In genomic region chr11:57962382-57963285, GRCm38 (mm10) we compare ENCODE assay signal across 8 mouse cellular contexts. TPM values are rescaled to one million over a fixed set of nuclear protein-coding genes. Genes with fewer than 3 reads are reported as not detected.
DNase-seq lines count a peak whose midpoint lies in the region; ATAC-seq lines count a peak whose summit lies in the region.

No protein-coding gene starts in this region.

- peak overlapping the region; percentile 76 to 80 for H3K27ac ChIP-seq in heart, embryonic 14.5 days (replicated peaks in 1 of 2; ENCODE audit: control insufficient read depth in 1 of 2, insufficient read depth in 1 of 2, low read depth in 2 of 2, low read length in 2 of 2)
- peak overlapping the region; percentile 99 for H3K27ac ChIP-seq in liver, embryonic 12.5 days

- WGBS in heart, embryonic 14.5 days, result under 1% methylated on average over 40 of the region's 40 CpGs
- WGBS in liver, embryonic 12.5 days (ENCODE audit: insufficient replicate concordance), result 2% methylated on average over 40 of the region's 40 CpGs

- peak overlapping the region; percentile 72 for H3K9ac ChIP-seq in heart, embryonic 14.5 days (ENCODE audit: low read length)
- peak overlapping the region; percentile 82 for H3K9ac ChIP-seq in liver, embryonic 12.5 days

- peak overlapping the region; percentile 79 to 81 for H3K4me3 ChIP-seq in heart, embryonic 14.5 days (ENCODE audit: control insufficient read depth in 1 of 2, insufficient read depth in 1 of 2, low read depth in 1 of 2, low read length in 2 of 2)
- H3K4me3 ChIP-seq in liver, embryonic 12.5 days, result peak overlapping the region; percentile 69

- H3K36me3 ChIP-seq in heart, embryonic 14.5 days (ENCODE audit: control insufficient read depth, insufficient read depth, low read length), result no peaks in the 10 kb centered on the region
- H3K36me3 ChIP-seq in liver, embryonic 12.5 days, result no peaks in the 10 kb centered on the region
- H3K36me3 ChIP-seq in splenic B cell, adult 2 months (ENCODE audit: control insufficient read depth, insufficient read depth, low read length, poor library complexity, severe bottlenecking), result no peaks in the 10 kb centered on the region

- H3K27me3 ChIP-seq in heart, embryonic 14.5 days (ENCODE audit: control insufficient read depth, insufficient read depth, low read length), result no peaks in the 10 kb centered on the region
- H3K27me3 ChIP-seq in liver, embryonic 12.5 days (replicated peaks), result no peaks in the 10 kb centered on the region
- H3K27me3 ChIP-seq in splenic B cell, adult 2 months (ENCODE audit: control insufficient read depth, insufficient read depth, low read length, poor library complexity, severe bottlenecking), result no peaks in the 10 kb centered on the region

- H3K4me2 ChIP-seq in heart, embryonic 14.5 days (ENCODE audit: low read length), result peak overlapping the region; percentile 70
- H3K4me2 ChIP-seq in liver, embryonic 12.5 days, result peak overlapping the region; percentile 84

- peak; percentile 46 to 69 for DNase-seq in CD8-positive naive resting alpha-beta T cell, adult 2 months (ENCODE audit: low read depth in 2 of 2, low spot score in 2 of 2)
- DNase-seq in c-Kit-negative CD71-positive TER-119-positive erythroid progenitor cells, embryonic 14.5 days (ENCODE audit: low read depth, low spot score), result peak; percentile 78
- peak; percentile 67 for DNase-seq in fibroblast of lung, adult 2 months (ENCODE audit: low read depth)
- DNase-seq in kidney, postnatal 10 days, result peak; percentile 90
- DNase-seq in naive thymus-derived CD4-positive, alpha-beta T cell, adult 2 months (ENCODE audit: low read depth), result peak; percentile 72
- DNase-seq in splenic B cell, adult 2 months (ENCODE audit: low read depth, low spot score), result peak; percentile 55

- ATAC-seq in heart, embryonic 14.5 days (ENCODE audit: insufficient number of reproducible peaks, insufficient read depth, low FRiP score, low read depth), result peak; percentile 94
- peak; percentile 87 for ATAC-seq in liver, embryonic 12.5 days

- no peaks in the 10 kb centered on the region for H3K9me3 ChIP-seq in heart, embryonic 14.5 days (ENCODE audit: control insufficient read depth, low read length)
- 0 out of 2 replicates have a peak, but pooled peaks cover under 1% of the 10 kb centered on the region for H3K9me3 ChIP-seq in liver, embryonic 12.5 days (replicated peaks)

- peaks cover 0 to 3% of the 10 kb centered on the region in 2 experiments; a peak in 1 of 4 replicates for H3K4me1 ChIP-seq in heart, embryonic 14.5 days (ENCODE audit: control insufficient read depth in 2 of 2, insufficient read depth in 2 of 2, low read length in 2 of 2)
- peaks cover 75% of the 10 kb centered on the region for H3K4me1 ChIP-seq in liver, embryonic 12.5 days

RNA-seq across cellular contexts. Expression of gene Larp1, which starts 46.2 kb away (rescaled TPM):
- 17.8 and 18.4 TPM in 2 replicates for polyA plus RNA-seq in heart, embryonic 14.5 days (2014; fragmentation: Nextera tagmentation; extraction: Ambion mirVana)
- 41.6 and 42.4 TPM in 2 replicates for polyA plus RNA-seq in liver, embryonic 12.5 days (2016; fragmentation: Nextera tagmentation; extraction: Ambion mirVana)

Comparison
In these comparisons a context has a peak if more than half of its experiments do, and no peak if none do; other contexts are left out.
1. Peak in every context shown above with its lines: DNase-seq, ATAC-seq, H3K4me3 ChIP-seq and H3K27ac ChIP-seq.